Mouse (Mus musculus) bone marrow, adult 2 months (tissue): ENCODE data around the gene Dnajc5.

ENCODE experiments used
- CTCF ChIP-seq: fragments of 200-500 bp; IDR thresholded peaks from 2 replicates; pipeline ENCODE4 v1.5.1; 2011; ENCODE audit warnings: low read length, control low read depth; ENCODE audit not compliant: control insufficient read depth, insufficient read depth
- POLR2A ChIP-seq: fragments of 200-500 bp; IDR thresholded peaks from 2 replicates; pipeline ENCODE4 v1.6.1; 2011; ENCODE audit warnings: low read depth, mild to moderate bottlenecking, control low read depth, low read length, borderline replicate concordance; ENCODE audit not compliant: control insufficient read depth

- TF ChIP-seq CTCF, result no peak
- no peak for TF ChIP-seq POLR2A
Observed at GRCm38 (mm10) chr2:181567338-181567737, 47.1 kb downstream of the Dnajc5 start.
